Mouse (Mus musculus) T-helper 2 cell (primary cell): ENCODE data around the gene Aptx.

Experiments
- in situ Hi-C: fragments of 300-600 bp; cut with MboI, MseI; formaldehyde crosslinking; loops from one replicate; pipeline ENCODE4 v1.15.1; 2025; ENCODE audit warnings: high pct_unique_total_duplicates

Gene Aptx

GRCm38 (mm10) chr4:40676338-40676737 lies 26.7 kb downstream of the Aptx start:
- in situ Hi-C loops = loop anchor here (10.0 kb wide), 1 partner anchor 532 kb away; the partner anchor contains the start of gene Aco1

- in situ Hi-C loops = loop anchor here (10.0 to 25.0 kb wide), 2 partner anchors 529 to 1811 kb away; partner anchors contain the start of gene Aco1
Measured at GRCm38 (mm10) chr4:40673526-40673925, 29.5 kb downstream of the Aptx start.

GRCm38 (mm10) chr4:40666237-40667012 lies 36.6 kb downstream of the Aptx start:
- in situ Hi-C loops = loop anchor here (25.0 kb wide), 1 partner anchor 1804 kb away; no protein-coding TSS in a partner anchor

- in situ Hi-C loops = loop anchor here (25.0 kb wide), 1 partner anchor 1789 kb away; no protein-coding TSS in a partner anchor
Measured at GRCm38 (mm10) chr4:40651055-40651454, 51.9 kb downstream of the Aptx start.

- in situ Hi-C loops = no loop called here
Measured at GRCm38 (mm10) chr4:40649111-40649510, 53.9 kb downstream of the Aptx start.

- in situ Hi-C loops = no loop called here
Measured at GRCm38 (mm10) chr4:40643567-40643966, 59.4 kb downstream of the Aptx start.

GRCm38 (mm10) chr4:40640991-40641390 lies 62.0 kb downstream of the Aptx start:
- in situ Hi-C loops = no loop called here
